In the genomic region with DNA sequence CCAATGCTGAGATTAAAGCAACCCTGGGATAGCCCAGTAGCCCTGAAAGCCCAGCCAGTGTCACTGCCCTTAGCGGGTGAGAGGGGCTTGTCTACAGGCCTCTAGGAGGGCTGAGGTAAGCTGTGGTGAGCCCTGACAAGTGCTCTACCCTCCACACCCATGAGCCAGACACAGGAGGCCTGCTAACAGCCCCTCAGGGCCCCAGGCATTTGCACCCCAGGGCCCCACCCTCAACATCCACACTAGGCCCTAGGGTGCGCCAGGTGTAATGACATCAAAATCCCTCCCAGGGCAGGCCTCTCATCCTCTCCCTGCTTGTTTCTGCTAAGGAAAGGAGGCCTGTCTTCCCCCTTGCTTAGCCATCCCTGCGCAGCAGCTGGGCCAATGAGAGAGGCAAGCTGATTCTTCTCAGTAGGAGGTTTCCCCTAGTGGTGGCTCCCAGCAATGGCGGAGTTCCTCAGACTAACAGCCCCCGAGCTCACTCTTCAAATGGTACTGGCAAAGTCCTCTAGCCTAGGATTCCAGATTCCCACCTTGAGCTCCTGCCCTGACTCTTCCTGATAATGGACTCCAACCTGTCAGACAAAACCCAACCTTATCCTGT, we compare ENCODE assay signal across 10 mouse cellular contexts. TPM values are rescaled to one million over a fixed set of nuclear protein-coding genes. Genes with fewer than 3 reads are reported as not detected.
DNase-seq lines count a peak whose midpoint lies in the region; ATAC-seq and TF ChIP-seq lines count a peak whose summit lies in the region.
"Had no signal": no experiment of that assay in that cellular context is flagged by ENCODE, and none has a peak within 500 bp of the region (broad histone marks: within the 10 kb centered on the region; RNA-seq: fewer than 3 reads in every experiment).

No protein-coding gene starts in this region.

- no peaks in the 10 kb centered on the region for H3K27me3 ChIP-seq in kidney, postnatal 0 days (ENCODE audit: insufficient read depth, low read length)
- no peaks in the 10 kb centered on the region for H3K27me3 ChIP-seq in kidney, embryonic 16.5 days (ENCODE audit: insufficient read depth, low read length)
- no peaks in the 10 kb centered on the region for H3K27me3 ChIP-seq in ES-Bruce4 (ENCODE audit: control insufficient read depth, insufficient read depth, low read length, poor library complexity, severe bottlenecking)
- H3K27me3 ChIP-seq: lung, embryonic 15.5 days had no signal

- no peak for TF ChIP-seq POLR2A in ES-Bruce4 (IDR thresholded peaks at IDR 0.05; ENCODE audit: insufficient read depth, low read length)

- peak; percentile 77 for TF ChIP-seq CTCF in kidney, postnatal 0 days (IDR thresholded peaks at IDR 0.05; ENCODE audit: low read depth)
- TF ChIP-seq CTCF in ES-Bruce4 (IDR thresholded peaks at IDR 0.05; ENCODE audit: low read depth, low read length) = peak; percentile 41

- H3K4me3 ChIP-seq in kidney, postnatal 0 days (replicated peaks; ENCODE audit: low read depth, low read length) = no peak overlapping the region
- H3K4me3 ChIP-seq in kidney, embryonic 16.5 days (ENCODE audit: low read length) = no peak overlapping the region
- H3K4me3 ChIP-seq in ES-Bruce4 (ENCODE audit: low read depth, low read length) = no peak overlapping the region
- H3K4me3 ChIP-seq: erythroblast, embryonic 14.5 days; lung, embryonic 15.5 days had no signal

- H3K9me3 ChIP-seq in kidney, postnatal 0 days (replicated peaks; ENCODE audit: low read length) = no peaks in the 10 kb centered on the region
- no peaks in the 10 kb centered on the region for H3K9me3 ChIP-seq in kidney, embryonic 16.5 days (ENCODE audit: low read length)
- no peaks in the 10 kb centered on the region for H3K9me3 ChIP-seq in ES-Bruce4 (replicated peaks; ENCODE audit: control insufficient read depth, insufficient read depth, low read length, poor library complexity, severe bottlenecking)
- H3K9me3 ChIP-seq: lung, embryonic 15.5 days had no signal

- H3K4me2 ChIP-seq in kidney, postnatal 0 days (ENCODE audit: low read length) = no peak overlapping the region
- no peak overlapping the region for H3K4me2 ChIP-seq in kidney, embryonic 16.5 days (replicated peaks; ENCODE audit: low read depth, low read length)
- H3K4me2 ChIP-seq: lung, embryonic 15.5 days had no signal

- 0 out of 2 replicates have a peak, but pooled peaks cover 7% of the 10 kb centered on the region for H3K4me1 ChIP-seq in kidney, postnatal 0 days (replicated peaks; ENCODE audit: insufficient read depth, low read length)
- H3K4me1 ChIP-seq in kidney, embryonic 16.5 days (ENCODE audit: insufficient read depth, low read length) = peaks cover 11% of the 10 kb centered on the region
- no peaks in the 10 kb centered on the region for H3K4me1 ChIP-seq in ES-Bruce4 (ENCODE audit: control insufficient read depth, insufficient read depth, low read length)

- no peak for TF ChIP-seq EP300 in ES-Bruce4 (IDR thresholded peaks at IDR 0.05; ENCODE audit: insufficient read depth, low read depth, low read length)

- H3K36me3 ChIP-seq in kidney, postnatal 0 days (ENCODE audit: insufficient read depth, low read length) = no peaks in the 10 kb centered on the region
- 0 out of 2 replicates have a peak, but pooled peaks cover 2% of the 10 kb centered on the region for H3K36me3 ChIP-seq in kidney, embryonic 16.5 days (ENCODE audit: insufficient read depth, low read length)
- no peaks in the 10 kb centered on the region for H3K36me3 ChIP-seq in ES-Bruce4 (ENCODE audit: control insufficient read depth, insufficient read depth, low read length, poor library complexity, severe bottlenecking)

- WGBS in kidney, postnatal 0 days = 39% methylated on average over 5 of the region's 5 CpGs
- WGBS in kidney, embryonic 16.5 days = 34% methylated on average over 5 of the region's 5 CpGs

- ATAC-seq in CD4-positive, CD25-positive, alpha-beta regulatory T cell, adult 4 months = no peak
- no peak for ATAC-seq in kidney, postnatal 0 days (replicated peaks; ENCODE audit: low FRiP score, low read depth)
- no peak for ATAC-seq in kidney, embryonic 16.5 days (ENCODE audit: low FRiP score, low TSS enrichment)
- ATAC-seq in activated CD4-positive, CD25-positive, alpha-beta regulatory T cell, adult 4 months = no peak

- peak; percentile 58 for DNase-seq in CD4-positive, CD25-positive, alpha-beta regulatory T cell, adult 2 months (ENCODE audit: low read depth, low spot score)
- DNase-seq in kidney, postnatal 0 days (ENCODE audit: low spot score) = peak; percentile 88
- DNase-seq in induced T-regulatory cell, adult 2 months (ENCODE audit: low read depth) = peak; percentile 63
- no peak for DNase-seq in yolk sac, embryonic 10.5 days (ENCODE audit: low spot score)

- H3K27ac ChIP-seq in kidney, postnatal 0 days = no peak overlapping the region
- no peak overlapping the region for H3K27ac ChIP-seq in kidney, embryonic 16.5 days (ENCODE audit: low read length)
- H3K27ac ChIP-seq in ES-Bruce4 (ENCODE audit: insufficient read depth, low read length) = no peak overlapping the region
- H3K27ac ChIP-seq: lung, embryonic 15.5 days had no signal

- no peak overlapping the region for H3K9ac ChIP-seq in kidney, postnatal 0 days (ENCODE audit: low read depth, low read length)
- no peak overlapping the region for H3K9ac ChIP-seq in kidney, embryonic 16.5 days (replicated peaks; ENCODE audit: low read length)
- no peak overlapping the region for H3K9ac ChIP-seq in ES-Bruce4 (ENCODE audit: low read depth, poor library complexity, severe bottlenecking)
- H3K9ac ChIP-seq: lung, embryonic 15.5 days had no signal

RNA-seq across cellular contexts. Expression of a gene that starts 22.1 kb away (rescaled TPM):
- polyA plus RNA-seq in CD4-positive, CD25-positive, alpha-beta regulatory T cell, adult 4 months (2017; shearing (Covaris generic)) = under 1 TPM in 1 of 2 experiments, not detected in 1; 0.20 TPM
- polyA plus RNA-seq in kidney, postnatal 0 days (2015; fragmentation: Nextera tagmentation; extraction: Ambion mirVana) = 10.9 and 12.0 TPM in 2 replicates
- 5.1 and 5.9 TPM in 2 replicates for polyA plus RNA-seq in kidney, embryonic 16.5 days (2015; fragmentation: Nextera tagmentation; extraction: Ambion mirVana)
- 0.28 and 0.43 TPM in 2 replicates for polyA plus RNA-seq in ES-Bruce4 (2011; ENCODE audit: insufficient read depth, insufficient read length, low read depth, missing spikeins)
- under 1 TPM in 1 of 2 experiments, not detected in 1; 0.09 TPM for polyA plus RNA-seq in activated CD4-positive, CD25-positive, alpha-beta regulatory T cell, adult 4 months (2017; shearing (Covaris generic))
- polyA plus RNA-seq: erythroblast, embryonic 14.5 days had no signal
